Mouse (Mus musculus) kidney, postnatal 25 days (tissue): ENCODE measurements around the gene Lamtor2.

ENCODE experiments used
- DNase-seq, 2 experiments: peaks; one replicate each; pipeline ENCODE4 v3.0.0; 2021; ENCODE audit warnings: mixed read lengths in 2 of 2

The Lamtor2 gene

GRCm38 (mm10) chr3:88525021-88525420, 27.9 kb downstream of the Lamtor2 start:
- no peak for DNase-seq

DNA sequence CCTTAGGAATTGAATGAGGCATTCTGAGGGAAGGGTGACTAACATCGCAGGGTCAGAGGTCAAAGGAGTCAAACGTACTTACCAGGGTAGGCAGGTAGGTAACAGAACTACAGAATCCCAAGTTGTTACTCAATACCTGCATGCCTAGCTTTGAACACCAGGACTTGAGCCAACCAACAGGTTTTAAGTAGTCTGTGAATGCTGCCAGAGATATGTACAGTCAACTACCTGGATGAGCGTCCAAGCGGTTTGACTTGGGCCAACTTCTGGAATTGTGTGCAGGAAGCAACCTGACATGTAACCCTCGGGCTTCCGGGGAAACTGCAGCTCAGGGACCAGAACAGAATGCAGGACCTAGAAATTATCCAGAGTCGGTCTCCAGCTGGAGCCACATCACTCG, 29.8 kb downstream of the Lamtor2 start:
- no peak for DNase-seq

GRCm38 (mm10) chr3:88521803-88522331, 31.0 kb downstream of the Lamtor2 start:
- peak; percentile 61 to 73 for DNase-seq

- no peak for DNase-seq
Observed at GRCm38 (mm10) chr3:88521156-88521555, 31.7 kb downstream of the Lamtor2 start.

- no peak for DNase-seq
Observed at GRCm38 (mm10) chr3:88520078-88520477, 32.8 kb downstream of the Lamtor2 start.

DNA sequence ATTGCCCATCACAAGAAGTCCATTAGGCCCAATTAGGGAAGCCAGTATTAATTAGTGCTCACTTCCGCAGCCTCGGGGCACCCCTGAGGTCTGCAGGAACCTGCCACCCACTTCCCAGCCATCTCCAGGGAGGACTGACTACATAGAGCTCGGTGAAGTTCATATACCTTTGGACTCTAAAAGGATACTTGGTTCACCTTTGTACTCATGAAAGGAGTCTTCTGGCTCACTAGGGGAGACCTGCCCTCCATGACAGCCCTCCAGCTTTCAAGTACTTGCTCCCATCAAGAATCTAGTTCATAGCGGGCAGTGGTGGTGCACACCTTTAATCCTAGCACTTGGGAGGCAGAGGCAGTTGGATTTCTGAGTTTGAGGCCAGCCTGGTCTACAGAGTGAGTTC, 34.5 kb downstream of the Lamtor2 start:
- no peak for DNase-seq

GRCm38 (mm10) chr3:88516407-88516806, 36.5 kb downstream of the Lamtor2 start:
- no peak for DNase-seq

DNA sequence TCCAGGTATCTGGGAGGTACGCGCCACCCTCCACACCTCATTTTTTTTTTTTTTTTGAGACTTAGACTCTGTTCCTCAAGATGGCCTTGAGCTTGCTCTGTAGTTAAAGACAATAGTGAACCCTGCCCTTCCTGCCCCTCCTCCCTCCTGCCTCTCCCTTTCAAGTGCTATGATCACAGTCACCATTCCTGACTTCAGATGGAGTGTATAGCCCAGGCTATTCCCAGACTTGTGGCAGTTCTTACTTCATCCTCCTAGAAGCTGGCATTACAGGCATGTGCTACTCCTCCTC, 37.8 kb downstream of the Lamtor2 start:
- no peak for DNase-seq

DNA sequence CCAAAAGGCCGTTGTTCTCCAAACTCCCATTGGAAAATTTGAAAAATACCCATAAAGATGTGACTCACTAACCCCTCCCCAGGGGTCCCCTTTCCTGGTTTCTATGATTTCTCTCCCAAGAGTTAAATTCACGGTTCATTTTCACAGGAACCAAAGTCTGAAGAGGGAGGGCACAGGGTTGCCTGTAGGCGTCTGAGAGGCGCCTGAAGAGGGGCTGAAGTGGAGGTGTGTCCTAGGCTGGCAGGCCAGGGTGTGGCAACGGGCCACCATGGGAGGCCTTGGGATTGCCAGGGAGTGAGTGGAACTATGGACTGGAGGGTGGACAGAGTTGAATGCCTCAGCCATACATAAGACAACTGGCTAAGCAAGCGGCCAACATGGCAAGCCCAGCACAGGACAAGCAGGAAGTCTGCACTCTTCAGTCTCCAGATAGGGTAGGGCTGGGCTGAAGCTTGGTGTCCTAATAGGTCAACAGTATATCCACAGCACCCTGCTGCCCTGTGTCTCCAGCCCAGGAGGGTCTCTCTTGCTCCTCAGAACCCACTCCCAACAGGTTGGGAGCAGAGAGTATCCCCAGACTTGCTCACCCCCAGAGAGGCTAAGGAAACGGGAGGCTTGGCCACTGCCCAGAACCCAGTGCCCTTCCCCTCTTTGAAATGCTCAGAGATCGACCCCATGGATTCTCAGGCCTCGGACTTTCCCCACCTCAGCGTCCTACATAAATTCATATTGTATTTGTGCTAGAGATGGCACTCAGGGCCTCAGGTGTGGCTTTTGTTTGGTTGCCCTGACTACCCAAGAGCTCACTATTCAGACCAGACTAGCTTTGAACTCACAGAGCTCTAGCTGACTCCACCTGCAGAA, 38.4 kb downstream of the Lamtor2 start:
- DNase-seq: peak in 1 of 2 experiments; percentile 61

GRCm38 (mm10) chr3:88513546-88514115, 39.2 kb downstream of the Lamtor2 start:
- DNase-seq: no peak

- no peak for DNase-seq
Observed at GRCm38 (mm10) chr3:88512896-88513545, 39.9 kb downstream of the Lamtor2 start.

DNA sequence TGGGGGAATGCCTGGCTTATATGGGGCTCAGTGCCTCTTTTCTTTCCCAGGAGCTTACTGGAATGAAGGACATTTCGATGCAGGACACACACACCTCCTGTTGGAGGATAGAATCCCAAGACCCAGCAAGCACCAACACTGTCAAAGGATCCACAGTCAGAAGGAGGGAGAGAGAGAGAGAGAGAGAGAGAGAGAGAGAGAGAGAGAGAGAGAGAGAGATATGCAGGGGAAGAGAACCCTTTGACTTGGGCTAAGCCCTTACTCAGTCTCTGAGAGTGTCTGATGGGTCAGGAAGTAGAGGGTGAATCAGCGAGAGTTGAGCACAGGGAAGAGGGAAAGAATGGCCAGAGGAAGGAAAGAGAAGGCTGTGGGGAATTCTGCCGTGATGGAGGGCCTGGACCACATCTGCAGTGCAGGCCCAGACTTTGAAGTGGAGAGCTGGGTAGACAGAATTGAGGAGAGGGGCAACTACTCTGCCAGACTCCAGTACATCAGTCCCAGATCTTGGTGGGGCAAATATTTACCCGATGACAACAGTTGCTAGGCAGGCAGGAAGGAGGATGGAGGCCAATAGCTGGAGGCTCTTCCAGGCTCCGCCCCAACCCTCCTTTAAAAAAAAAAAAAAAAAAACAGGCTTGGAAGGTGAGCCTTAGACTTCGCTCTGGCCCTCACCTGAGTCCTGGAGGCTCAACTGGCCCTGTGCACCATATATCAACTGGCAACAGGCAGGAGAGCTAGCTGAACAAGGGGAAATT, 40.6 kb downstream of the Lamtor2 start:
- peak in 1 of 2 experiments; percentile 60 for DNase-seq

GRCm38 (mm10) chr3:88511559-88511958, 41.3 kb downstream of the Lamtor2 start:
- no peak for DNase-seq

DNA sequence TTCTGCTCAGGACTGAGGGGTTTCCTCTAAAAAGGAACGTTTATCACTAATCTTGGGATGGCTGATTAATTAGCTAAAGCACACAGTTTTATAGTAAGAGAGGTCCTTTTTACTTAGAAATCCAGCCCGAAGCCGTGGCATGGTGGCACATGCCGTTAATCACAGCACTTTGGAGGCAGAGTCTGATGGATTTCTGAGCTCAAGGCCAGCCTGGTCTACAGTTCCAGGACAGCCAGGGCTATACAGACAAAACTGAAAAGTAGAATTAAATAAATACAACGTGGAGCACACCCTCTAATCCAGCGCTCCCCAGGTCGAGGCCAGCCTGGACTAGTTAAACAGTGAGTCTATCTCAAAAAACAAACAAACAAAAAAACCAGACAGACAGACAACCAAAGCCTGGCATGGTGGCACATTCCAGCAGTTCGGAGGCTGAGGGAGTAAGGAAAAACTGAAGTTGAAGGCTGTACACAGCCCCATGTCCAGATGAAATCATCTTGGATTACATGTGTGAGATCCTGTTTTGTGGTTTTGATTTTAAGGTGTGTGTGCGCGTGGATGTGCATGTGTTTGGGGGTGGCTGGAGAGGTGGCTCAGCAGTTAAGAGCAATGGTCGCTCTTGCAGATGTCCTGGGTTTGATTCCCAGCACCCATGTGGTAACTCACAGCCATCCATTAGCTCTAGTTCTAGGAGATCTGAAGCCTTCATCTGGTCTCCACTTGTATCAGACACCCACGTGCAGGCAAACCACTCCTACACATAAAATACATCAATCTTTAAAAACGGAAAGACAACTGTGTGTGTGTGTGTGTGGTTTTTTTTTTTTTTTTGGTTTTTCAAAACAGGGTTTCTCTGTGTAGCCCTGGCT, 42.2 kb downstream of the Lamtor2 start:
- DNase-seq: no peak

DNA sequence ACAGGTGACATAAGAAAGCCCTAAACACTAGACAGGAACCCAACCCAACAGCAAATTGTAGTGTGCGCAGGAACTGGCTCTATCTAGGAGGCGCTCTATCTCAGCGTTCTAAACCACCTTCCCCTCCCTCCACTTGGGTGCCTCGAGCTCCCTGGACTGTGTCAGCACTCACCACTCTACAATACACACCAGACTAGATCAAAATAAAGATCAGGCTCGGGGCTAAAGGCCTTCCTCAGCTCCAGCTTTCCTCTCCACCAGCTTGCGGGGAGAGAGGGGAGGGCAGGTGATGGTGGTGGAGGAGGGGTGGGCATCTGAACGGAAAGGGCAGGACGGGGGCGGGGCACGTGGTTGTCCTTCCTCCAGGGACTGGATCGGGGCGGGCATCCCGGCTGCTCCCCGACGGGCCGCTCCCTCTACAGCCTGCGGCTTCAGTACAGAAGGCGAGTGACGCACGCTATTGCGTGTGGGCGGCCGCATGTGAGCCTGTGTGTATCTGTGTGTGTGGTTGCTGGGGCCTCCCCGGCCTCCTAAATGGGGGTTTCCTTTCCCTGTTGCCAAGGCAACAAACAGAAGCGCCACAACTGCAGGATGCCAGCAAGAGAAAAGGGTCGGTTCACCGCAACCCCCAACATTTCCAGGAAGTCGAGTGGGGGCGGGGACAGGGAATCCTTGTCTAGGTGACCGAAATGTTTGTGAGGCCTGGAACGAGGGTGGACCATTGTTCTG, 43.0 kb downstream of the Lamtor2 start, which contains the start of gene Lmna:
Lmna (minus strand) TSS at position 265 of the 729 bp plus-strand sequence.
- DNase-seq: peak; percentile 97 to 98

DNA sequence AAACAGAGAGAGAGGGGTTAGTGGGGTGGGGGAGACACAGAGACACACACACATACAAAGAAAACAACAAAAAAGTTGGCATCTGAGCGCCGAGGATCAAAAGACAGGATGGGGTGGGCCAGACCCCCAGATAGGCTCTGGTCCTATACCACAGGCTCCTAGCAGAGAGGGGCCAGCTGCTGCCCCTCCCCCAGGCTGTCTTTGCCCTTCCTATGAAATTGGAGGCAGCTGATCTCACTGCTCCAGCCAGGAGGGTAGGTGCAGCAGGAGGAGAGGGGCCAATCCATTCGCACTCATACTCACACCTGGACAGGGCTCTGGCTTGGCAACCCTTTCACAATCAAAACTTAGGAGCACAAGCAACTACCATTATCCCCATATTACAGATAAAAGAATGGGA, 43.6 kb downstream of the Lamtor2 start:
- no peak for DNase-seq

- no peak for DNase-seq
Observed at GRCm38 (mm10) chr3:88505765-88506164, 47.1 kb downstream of the Lamtor2 start.

DNA sequence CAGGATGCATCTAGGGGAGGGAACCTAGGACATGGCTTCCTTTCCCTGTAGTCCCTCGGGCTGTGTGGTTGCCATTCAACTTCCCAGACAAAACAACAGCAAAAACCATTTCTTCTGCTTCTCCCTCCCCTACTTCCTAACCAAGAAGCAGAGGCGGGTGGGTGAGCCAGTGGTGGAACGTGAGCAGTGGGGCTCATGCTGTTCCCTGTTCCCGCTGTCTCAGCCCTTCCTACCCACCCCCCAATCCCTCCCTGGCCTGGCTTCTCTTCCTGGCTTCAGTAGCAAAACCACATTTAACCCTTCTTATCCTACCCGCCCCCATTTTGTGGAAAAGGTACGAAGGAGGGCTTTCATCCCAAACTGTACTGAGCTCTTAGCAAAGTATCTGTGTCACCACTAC, 47.8 kb downstream of the Lamtor2 start:
- DNase-seq: no peak

DNA sequence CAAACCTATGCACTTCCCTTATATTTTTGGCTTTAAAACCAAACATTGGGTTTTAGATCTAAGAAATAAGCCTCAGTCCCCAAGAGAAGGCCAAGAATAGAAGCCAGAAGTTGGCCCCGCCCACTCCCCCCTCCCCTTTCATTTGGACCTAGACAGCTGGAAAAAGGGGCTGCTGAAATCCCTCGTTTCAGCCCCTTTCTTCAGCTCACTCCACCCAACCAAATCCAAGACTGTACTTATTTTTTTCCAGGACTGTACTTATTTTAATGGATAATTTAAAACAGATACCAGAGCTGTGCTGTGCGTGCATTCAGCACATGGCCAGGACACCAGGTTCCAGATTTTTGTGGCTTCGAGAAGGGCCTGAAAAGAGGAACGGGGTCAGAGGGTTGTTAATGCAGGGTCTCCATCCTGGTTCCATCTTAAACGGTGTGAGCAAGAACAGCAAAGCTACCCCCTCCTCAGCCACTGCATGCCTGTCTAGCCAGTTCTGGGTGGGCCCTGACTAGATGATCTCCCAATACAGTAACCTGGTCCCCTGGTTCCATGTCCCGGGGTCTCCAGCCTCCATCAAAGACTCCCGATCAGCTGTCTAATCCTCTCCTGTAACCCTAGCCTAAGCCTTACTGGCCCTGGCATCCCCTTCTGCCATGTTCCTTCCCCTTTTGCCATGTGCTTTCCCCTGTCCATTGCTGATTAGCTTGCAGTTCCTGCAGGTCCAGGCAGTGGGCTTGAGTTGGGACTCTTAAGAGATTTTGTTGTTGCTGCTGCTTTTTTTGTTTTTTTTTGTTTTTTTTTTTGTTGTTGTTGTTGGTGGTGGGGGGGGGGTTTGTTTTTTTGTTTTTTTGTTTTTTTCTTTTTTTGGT, 48.8 kb downstream of the Lamtor2 start:
- DNase-seq: no peak

DNA sequence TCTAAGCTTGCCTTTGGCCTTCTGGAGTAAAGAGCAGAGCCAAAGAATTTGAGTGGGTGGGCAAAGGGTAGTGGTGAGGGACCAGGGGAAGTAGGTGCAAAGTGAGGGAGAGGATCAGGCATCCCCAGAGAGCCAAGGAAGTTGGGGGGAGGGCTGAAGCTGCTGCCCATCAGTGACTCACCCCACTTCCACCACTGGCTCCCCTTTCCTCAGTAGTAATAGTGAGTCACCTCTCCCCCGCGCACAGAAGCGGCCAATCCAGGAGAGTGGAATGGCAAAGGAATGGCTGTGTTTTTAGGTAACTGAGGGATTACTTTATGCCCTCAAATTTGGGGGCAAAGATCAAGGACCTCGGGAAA, 49.4 kb downstream of the Lamtor2 start:
- DNase-seq: no peak
